Mouse (Mus musculus) testis, adult 2 months (tissue): ENCODE results near the gene Tead3. TPM values are rescaled to one million over a fixed set of nuclear protein-coding genes. Genes with fewer than 3 reads are reported as not detected.

Experiments
- H3K27ac ChIP-seq: fragments of 200-500 bp; 2 replicates; pipeline ENCODE4 v1.5.1; 2012; ENCODE audit warnings: low read depth, low read length; ENCODE audit not compliant: control insufficient read depth, insufficient read depth
- H3K27me3 ChIP-seq: fragments of 200-500 bp; 2 replicates; pipeline ENCODE4 v1.6.1; 2012; ENCODE audit warnings: mild to moderate bottlenecking, low read length, moderate library complexity; ENCODE audit not compliant: control insufficient read depth, insufficient read depth
- H3K36me3 ChIP-seq: fragments of 200-500 bp; 2 replicates; pipeline ENCODE4 v1.6.1; 2012; ENCODE audit warnings: mild to moderate bottlenecking, low read length; ENCODE audit not compliant: control insufficient read depth, insufficient read depth
- H3K4me1 ChIP-seq: fragments of 200-500 bp; 2 replicates; pipeline ENCODE4 v1.6.1; 2012; ENCODE audit warnings: low read length; ENCODE audit not compliant: control insufficient read depth, insufficient read depth
- H3K4me3 ChIP-seq: fragments of 200-500 bp; 2 replicates; pipeline ENCODE4 v1.5.1; 2012; ENCODE audit warnings: low read depth, mild to moderate bottlenecking, low read length, moderate library complexity, mixed read lengths; ENCODE audit not compliant: control insufficient read depth
- CTCF ChIP-seq: fragments of 200-500 bp; IDR thresholded peaks from 2 replicates; pipeline ENCODE4 v1.5.1; 2012; ENCODE audit warnings: low read depth, mild to moderate bottlenecking, inconsistent platforms, low read length, moderate library complexity; ENCODE audit not compliant: control insufficient read depth, insufficient read depth, insufficient replicate concordance
- POLR2A ChIP-seq: fragments of 200-500 bp; IDR thresholded peaks from 2 replicates; pipeline ENCODE4 v1.6.1; 2012; ENCODE audit warnings: low read depth, mild to moderate bottlenecking, inconsistent platforms, low read length, moderate library complexity; ENCODE audit not compliant: control insufficient read depth
- polyA plus RNA-seq: library from polyadenylated mRNA; depleted of rRNA; stranded (reverse); fragments of >200 nt; gene quantifications from 2 replicates; pipeline ENCODE4 v1.2.3, GENCODE M21; 2012

Tead3 gene
- polyA plus RNA-seq, 1 experiment, result 3.2 TPM

DNA sequence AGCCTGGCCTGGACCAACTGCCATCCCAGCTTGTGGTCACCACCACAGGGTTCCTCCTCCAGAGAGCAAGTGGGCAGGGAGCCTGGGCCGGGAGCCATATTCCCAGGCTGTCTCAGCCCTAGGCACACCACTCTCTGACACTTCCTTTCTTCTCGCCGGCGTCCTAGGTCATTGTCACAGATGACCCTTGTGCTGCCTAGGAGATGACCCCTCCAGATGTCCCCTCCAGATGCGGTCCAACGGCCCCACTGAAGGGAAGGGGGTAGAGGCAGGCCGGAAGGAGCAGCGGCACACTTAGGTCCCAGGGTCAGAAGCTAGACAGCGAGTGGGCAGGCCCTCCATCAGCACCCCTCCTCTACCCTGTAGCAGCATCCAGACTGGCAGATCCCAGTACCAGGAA, 50.3 kb downstream of the Tead3 start:
- H3K4me3 ChIP-seq, result no peak overlapping the region
- H3K27ac ChIP-seq, result no peak overlapping the region
- H3K4me1 ChIP-seq, result peaks cover 4% of the 10 kb centered on the region; the same call in 1 of the 2 replicates
- H3K36me3 ChIP-seq, result no peaks in the 10 kb centered on the region
- H3K27me3 ChIP-seq, result no peaks in the 10 kb centered on the region
- TF ChIP-seq CTCF (no peak), POLR2A (no peak)

DNA sequence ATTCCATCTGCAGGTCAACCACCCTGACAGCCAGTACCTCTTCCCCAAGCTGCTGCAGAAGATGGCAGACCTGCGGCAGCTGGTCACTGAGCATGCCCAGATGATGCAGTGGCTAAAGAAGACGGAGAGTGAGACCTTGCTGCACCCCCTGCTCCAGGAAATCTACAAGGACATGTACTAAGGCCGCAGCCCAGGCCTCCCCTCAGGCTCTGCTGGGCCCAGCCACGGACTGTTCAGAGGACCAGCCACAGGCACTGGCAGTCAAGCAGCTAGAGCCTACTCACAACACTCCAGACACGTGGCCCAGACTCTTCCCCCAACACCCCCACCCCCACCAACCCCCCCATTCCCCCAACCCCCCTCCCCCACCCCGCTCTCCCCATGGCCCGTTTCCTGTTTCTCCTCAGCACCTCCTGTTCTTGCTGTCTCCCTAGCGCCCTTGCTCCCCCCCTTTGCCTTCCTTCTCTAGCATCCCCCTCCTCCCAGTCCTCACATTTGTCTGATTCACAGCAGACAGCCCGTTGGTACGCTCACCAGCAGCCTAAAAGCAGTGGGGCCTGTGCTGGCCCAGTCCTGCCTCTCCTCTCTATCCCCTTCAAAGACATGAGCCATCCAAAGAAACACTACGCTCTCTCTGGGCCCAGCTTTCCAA, 50.8 kb downstream of the Tead3 start:
- TF ChIP-seq CTCF, result no peak
- TF ChIP-seq POLR2A, result no peak
- Histone ChIP-seq H3K27ac (no peak overlapping the region), H3K27me3 (no peaks in the 10 kb centered on the region), H3K4me1 (peaks cover 4% of the 10 kb centered on the region; the same call in 1 of the 2 replicates), H3K4me3 (no peak overlapping the region), H3K36me3 (no peaks in the 10 kb centered on the region)

GRCm38 (mm10) chr17:28298888-28299287, 51.7 kb downstream of the Tead3 start:
- Histone ChIP-seq H3K36me3 (no peaks in the 10 kb centered on the region), H3K4me3 (no peak overlapping the region), H3K27me3 (no peaks in the 10 kb centered on the region), H3K27ac (no peak overlapping the region), H3K4me1 (peaks cover 4% of the 10 kb centered on the region; the same call in 1 of the 2 replicates)
- TF ChIP-seq POLR2A, result no peak
- TF ChIP-seq CTCF, result no peak

DNA sequence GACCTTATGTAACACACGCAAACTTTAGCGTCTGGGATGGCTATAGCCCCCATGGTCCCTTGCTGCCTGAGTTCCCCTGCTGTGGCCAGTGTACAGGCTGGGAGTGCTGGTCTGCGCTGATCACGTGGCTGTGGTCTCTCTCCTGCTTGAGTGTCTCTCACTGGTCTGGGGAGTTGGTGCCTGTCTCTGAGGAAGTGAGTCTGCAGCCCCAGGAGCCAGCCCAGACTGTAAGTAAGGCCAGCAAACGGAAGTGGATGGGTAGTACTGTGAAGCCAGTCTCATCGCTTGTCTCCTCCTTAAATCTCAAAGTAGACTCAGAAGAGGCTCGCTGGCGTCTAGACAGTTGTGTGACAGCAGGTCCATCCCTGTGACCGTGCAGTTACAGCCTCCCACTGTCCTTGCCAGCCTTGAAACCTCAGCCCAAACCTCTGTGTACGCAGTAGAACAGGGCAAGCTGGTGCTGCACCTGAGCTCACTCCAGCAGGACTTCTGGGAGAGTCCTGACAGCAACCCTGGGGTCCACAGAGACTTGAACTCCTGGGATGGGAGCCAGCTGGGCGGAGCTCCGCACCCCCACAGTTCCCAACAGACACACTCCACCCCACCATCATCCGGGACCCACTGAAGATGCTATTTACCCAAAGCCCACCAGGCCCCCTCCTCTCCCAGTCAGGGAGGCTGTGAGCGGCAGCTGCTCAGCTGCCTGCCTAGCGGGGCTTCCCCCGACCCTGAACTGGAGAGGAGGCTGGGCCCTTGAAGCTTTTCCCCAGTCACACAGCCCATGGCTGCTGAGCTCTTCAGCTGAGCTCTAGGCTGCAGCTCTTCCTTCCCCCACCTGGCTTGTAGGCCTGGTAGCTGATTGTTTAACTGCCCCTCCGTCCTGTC, 55.9 kb downstream of the Tead3 start:
- TF ChIP-seq POLR2A (no peak), CTCF (no peak)
- no peak overlapping the region for H3K27ac ChIP-seq

GRCm38 (mm10) chr17:28293716-28294115, 56.9 kb downstream of the Tead3 start:
- Histone ChIP-seq H3K36me3 (no peaks in the 10 kb centered on the region), H3K27ac (no peak overlapping the region), H3K4me1 (no peaks in the 10 kb centered on the region), H3K27me3 (no peaks in the 10 kb centered on the region), H3K4me3 (no peak overlapping the region)
- TF ChIP-seq CTCF, result no peak
- TF ChIP-seq POLR2A, result no peak

More for the DNA sequence above, 55.9 kb downstream of the Tead3 start:
- no peaks in the 10 kb centered on the region for H3K36me3 ChIP-seq
- peaks cover 4% of the 10 kb centered on the region; the same call in 1 of the 2 replicates for H3K4me1 ChIP-seq
- no peak overlapping the region for H3K4me3 ChIP-seq
- no peaks in the 10 kb centered on the region for H3K27me3 ChIP-seq

DNA sequence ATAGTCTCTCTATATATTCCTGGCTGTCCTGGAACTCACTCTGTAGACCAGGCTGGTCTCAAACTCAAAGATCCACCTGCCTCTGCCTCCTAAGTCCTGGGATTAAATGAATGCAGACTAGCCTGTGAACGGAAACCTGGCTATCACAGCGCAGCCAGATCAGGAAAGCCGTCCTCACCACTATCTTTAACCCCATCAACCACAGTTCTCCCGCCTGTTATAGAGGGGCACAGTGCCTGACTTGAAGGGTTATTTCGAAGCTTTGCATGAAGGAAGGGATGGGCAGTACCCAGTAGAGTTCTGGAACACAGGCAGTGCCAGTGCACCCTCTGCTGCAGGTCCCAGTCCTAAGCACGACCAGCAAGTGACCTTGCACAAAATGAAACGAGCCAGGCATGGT, 59.3 kb downstream of the Tead3 start:
- H3K36me3 ChIP-seq, result no peaks in the 10 kb centered on the region
- no peak overlapping the region for H3K4me3 ChIP-seq
- TF ChIP-seq POLR2A, result no peak
- TF ChIP-seq CTCF, result no peak
- H3K27ac ChIP-seq, result no peak overlapping the region
- no peaks in the 10 kb centered on the region for H3K4me1 ChIP-seq
- H3K27me3 ChIP-seq, result no peaks in the 10 kb centered on the region

GRCm38 (mm10) chr17:28290671-28291070, 59.9 kb downstream of the Tead3 start:
- Histone ChIP-seq H3K4me1 (no peaks in the 10 kb centered on the region), H3K27me3 (no peaks in the 10 kb centered on the region), H3K27ac (no peak overlapping the region), H3K4me3 (no peak overlapping the region), H3K36me3 (no peaks in the 10 kb centered on the region)
- no peak for TF ChIP-seq POLR2A
- no peak for TF ChIP-seq CTCF
